23 mouse cellular contexts compared by ENCODE assay signal in genomic region chr11:88636934-88637333, GRCm38 (mm10).
"Had no signal": no experiment of that assay in that cellular context is flagged by ENCODE, and none has a peak within 500 bp of the region (broad histone marks: within the 10 kb centered on the region; RNA-seq: fewer than 3 reads in every experiment).

No protein-coding gene starts in this region.

- H3K27me3 ChIP-seq: intestine, embryonic 15.5 days; kidney, embryonic 15.5 days; limb, embryonic 13.5 days; liver, embryonic 12.5 days; liver, embryonic 15.5 days; midbrain, embryonic 13.5 days; neural tube, embryonic 12.5 days had no signal

- H3K4me2 ChIP-seq: intestine, embryonic 15.5 days; kidney, embryonic 15.5 days; limb, embryonic 13.5 days; liver, embryonic 12.5 days; liver, embryonic 15.5 days; midbrain, embryonic 13.5 days; neural tube, embryonic 12.5 days had no signal

- H3K27ac ChIP-seq: intestine, embryonic 15.5 days; kidney, embryonic 15.5 days; limb, embryonic 10.5 days; limb, embryonic 13.5 days; liver, embryonic 12.5 days; liver, embryonic 15.5 days; neural tube, embryonic 12.5 days; stomach, postnatal 0 days had no signal

- H3K4me3 ChIP-seq: intestine, embryonic 15.5 days; kidney, embryonic 15.5 days; limb, embryonic 10.5 days; limb, embryonic 13.5 days; liver, embryonic 12.5 days; liver, embryonic 15.5 days; midbrain, embryonic 13.5 days; neural tube, embryonic 12.5 days had no signal

- H3K9ac ChIP-seq: intestine, embryonic 15.5 days; kidney, embryonic 15.5 days; limb, embryonic 13.5 days; liver, embryonic 12.5 days; liver, embryonic 15.5 days; midbrain, embryonic 13.5 days; neural tube, embryonic 12.5 days had no signal

- DNase-seq: kidney, adult 11 months; kidney, postnatal 36 days; layer of hippocampus, adult 9-11 months; liver; lung, adult 18-20 months; lung, postnatal 14 days; lung, postnatal 4 days; right cerebral cortex, adult 18-20 months; right cerebral cortex, postnatal 14 days; right cerebral cortex, postnatal 4 days; thymus, adult 2 months; thymus, postnatal 14 days; thymus, postnatal 4 days had no signal

- ATAC-seq: hindbrain, embryonic 16.5 days; intestine, embryonic 15.5 days; liver, embryonic 12.5 days; midbrain, embryonic 13.5 days had no signal

- H3K36me3 ChIP-seq: intestine, embryonic 15.5 days; liver, embryonic 15.5 days had no signal

- H3K9me3 ChIP-seq: intestine, embryonic 15.5 days; kidney, embryonic 15.5 days; limb, embryonic 10.5 days; limb, embryonic 13.5 days; liver, embryonic 12.5 days; liver, embryonic 15.5 days; midbrain, embryonic 13.5 days; neural tube, embryonic 12.5 days had no signal
